Mouse (Mus musculus) megakaryocyte-erythroid progenitor cell, adult 5-6 weeks (primary cell): ENCODE results near the gene Rora. TPM values are rescaled to one million over a fixed set of nuclear protein-coding genes. Genes with fewer than 3 reads are reported as not detected.

Source experiments
- ATAC-seq: replicated peaks from 2 replicates; pipeline ENCODE4 v1.8.0; 2016; ENCODE audit warnings: mild to moderate bottlenecking, inconsistent platforms; ENCODE audit not compliant: severe bottlenecking, poor library complexity, low FRiP score, low TSS enrichment
- total RNA-seq, 2 experiments: library from RNA; stranded (forward) in 1 of 2; stranded (reverse) in 1 of 2; fragments of 200-1000, 215-1000 nt in 1 of 2; fragments of >200 nt in 1 of 2; fragmentation: Nextera tagmentation in 1 of 2; gene quantifications; 2 replicates each; pipeline ENCODE4 v1.2.3; 2014 to 2017

Gene Rora
- total RNA-seq, 2 experiments from 2014 or later = 0.02 to 4.7 TPM

DNA sequence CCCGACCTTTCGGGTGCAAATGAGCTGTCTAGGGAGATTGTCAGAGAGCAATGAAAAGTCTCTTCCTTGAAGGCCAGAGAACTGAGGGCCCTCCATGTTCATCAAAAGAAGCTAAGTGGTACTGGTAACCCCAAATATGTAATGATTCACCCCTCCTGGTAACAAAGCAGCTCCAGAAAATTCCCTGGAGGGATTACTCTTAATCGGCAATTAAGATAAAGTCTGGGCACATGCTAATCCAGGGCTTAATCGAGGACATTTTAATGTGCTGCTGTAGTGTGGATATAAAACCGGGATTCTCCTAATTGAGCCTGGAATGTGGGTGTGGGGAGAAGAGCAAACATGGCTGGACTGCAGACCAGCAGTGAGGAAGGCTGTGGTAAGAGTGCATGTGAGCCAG, 450.7 kb downstream of the Rora start:
- no peak for ATAC-seq

DNA sequence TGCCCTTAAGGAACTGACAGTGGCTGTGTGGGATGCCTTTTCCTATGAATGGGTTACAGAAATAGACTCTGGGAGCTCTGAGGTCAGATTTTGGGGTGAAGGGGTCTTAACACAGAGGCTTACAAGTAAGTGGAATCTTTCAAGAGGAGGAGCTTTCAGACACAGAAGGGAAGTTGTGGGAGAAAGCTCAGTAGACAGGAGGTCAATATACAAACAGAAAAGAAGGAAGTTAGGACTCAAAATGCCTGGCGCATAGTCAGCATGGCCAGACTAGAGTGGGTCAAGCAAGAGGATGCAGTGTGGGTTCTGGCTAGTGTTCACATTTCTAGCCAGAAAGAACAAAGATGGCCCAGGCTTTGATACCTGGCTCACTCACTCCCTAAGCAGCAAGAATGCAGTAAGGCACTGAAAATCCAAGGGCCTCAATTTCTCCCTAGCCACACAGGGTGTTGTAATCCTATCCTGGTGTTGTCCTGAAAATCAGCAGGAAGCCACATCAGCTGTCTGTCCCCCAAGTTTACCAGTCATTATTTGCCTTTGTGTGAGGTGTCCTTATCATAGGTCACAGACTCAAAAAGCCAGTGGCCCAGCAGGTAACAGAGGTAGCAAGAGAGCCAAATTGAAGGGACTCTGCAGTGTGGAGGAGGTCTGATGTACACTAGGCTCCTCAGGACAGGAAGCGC, 456.2 kb downstream of the Rora start:
- ATAC-seq = no peak

DNA sequence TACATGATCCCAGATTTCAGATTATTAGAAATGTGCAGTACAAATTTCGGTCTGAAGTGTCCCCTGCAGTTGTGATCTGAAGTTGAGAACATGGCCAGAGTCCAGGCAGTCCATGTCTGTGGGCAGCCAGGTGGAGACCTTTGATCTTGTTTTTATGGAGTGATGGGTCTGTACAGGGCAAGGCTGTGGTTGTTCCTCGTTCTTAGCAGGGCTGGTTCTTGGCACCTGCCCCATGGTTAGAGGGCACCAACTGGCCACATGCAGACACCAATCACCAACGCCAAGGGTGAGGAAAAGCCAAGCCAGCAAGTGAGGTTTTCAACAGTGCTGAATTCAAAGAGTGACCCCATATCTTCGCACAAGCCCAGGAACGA, 456.7 kb downstream of the Rora start:
- no peak for ATAC-seq

DNA sequence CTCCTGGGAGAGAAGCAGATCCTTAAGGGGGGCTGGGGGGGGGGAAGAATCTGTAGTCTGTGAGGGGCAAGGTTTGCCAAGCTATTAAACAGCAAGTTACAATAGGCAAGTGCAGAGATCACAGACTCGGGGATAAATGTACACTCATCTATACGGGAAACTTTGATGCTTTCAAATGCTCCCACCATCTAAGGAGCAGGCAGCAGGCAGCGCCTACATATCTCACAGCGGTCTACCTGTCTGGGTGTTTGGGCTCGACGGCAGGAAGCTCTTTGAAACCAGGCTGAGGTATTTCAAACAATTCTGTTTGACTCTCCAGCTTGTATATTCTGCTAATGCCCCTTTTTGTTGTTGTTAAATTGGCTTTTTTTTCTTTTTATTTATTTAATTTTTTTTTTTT, 457.1 kb downstream of the Rora start:
- no peak for ATAC-seq

DNA sequence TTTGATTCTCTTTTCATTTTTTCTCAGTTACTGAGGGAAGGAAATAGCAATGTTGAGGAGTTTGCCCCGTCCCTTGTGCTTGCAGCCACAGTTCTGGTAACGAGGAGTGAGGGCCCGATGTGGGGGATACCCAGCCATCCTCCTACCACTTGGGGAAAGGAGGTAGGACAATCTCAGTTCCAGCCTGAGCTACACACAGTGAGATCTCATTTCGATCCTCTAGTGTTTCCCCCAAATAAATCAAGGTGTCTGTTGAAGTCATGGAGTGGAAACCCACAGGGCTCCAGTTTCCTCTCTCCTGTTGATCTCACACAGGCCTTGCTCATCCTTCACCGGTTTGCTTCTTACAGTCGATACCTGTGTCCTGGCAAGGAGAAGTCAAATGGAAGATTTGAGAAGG, 458.0 kb downstream of the Rora start:
- ATAC-seq = no peak

DNA sequence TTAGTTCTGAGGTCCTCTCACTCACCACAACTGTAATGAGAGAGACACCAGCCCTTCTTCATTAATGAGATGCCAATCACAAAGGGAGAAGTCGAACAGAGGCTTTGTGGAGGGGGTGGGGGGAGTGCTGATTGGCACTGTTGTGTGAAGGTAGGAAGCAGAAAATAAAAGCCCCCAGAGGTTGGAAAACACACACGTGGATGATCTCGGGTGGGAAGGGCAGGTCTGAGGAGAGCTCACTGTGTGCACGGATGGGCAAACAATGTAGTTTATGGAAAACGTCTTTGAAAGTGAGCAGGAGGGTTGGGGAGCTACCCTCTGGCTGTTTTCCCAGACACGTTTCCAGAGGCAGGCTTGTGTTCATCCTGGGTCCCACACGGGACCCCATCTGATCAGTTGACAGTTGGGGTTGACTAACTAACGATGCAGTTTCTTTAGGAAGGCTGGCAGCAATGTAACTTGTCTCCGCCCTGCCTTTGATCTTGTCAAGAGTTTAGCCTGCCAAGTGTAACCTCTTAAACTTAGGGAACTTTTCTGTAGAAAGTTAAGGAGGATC, 460.9 kb downstream of the Rora start:
- ATAC-seq = no peak

DNA sequence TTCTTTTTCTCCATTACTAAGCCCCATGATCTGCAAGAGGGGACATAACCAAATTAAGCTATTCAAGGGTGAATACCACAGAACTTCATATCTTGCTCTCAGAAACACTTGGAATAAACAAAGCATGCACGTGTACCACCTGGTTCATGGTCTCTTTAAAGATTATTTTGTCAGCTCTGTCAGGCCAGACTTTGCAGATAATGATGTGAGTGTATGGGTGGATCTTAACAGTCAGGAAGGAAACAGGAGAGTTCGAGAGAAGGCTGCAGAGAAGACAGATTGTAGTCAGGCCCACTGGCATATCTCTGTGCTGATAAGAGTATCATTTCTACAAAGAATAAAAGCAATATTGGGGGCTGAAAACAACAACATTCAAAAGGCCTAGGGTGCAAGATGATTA, 463.2 kb downstream of the Rora start:
- peak; percentile 87 for ATAC-seq

DNA sequence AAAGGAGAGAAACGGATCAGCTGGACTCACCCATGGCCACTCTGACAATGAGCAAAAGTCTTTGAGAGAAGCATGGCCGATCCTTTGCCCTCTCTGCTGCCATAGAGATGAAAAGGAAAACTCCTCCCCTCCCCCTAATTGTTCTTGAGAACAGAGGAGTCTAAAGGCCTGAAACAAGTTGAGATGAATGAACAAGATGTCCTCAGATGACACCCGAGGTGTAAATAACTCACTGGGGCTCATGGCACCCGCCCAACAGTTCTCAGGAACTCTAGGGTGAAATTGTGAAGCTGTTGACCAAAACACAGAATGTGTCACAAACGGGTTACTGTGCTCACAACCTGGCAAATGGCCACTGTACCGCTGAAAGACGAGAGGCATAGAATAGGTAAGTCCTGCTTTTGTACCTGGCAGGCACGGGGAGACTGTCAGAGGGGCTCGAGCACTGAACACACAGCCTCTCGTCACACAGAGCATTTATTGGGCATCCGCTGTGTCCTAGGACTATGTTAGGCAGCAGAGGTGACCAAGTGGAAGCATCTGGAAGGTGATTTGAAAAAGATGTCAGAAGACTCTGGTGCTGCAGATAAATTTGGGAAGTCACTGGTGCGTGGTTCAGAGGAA, 467.6 kb downstream of the Rora start:
- no peak for ATAC-seq

DNA sequence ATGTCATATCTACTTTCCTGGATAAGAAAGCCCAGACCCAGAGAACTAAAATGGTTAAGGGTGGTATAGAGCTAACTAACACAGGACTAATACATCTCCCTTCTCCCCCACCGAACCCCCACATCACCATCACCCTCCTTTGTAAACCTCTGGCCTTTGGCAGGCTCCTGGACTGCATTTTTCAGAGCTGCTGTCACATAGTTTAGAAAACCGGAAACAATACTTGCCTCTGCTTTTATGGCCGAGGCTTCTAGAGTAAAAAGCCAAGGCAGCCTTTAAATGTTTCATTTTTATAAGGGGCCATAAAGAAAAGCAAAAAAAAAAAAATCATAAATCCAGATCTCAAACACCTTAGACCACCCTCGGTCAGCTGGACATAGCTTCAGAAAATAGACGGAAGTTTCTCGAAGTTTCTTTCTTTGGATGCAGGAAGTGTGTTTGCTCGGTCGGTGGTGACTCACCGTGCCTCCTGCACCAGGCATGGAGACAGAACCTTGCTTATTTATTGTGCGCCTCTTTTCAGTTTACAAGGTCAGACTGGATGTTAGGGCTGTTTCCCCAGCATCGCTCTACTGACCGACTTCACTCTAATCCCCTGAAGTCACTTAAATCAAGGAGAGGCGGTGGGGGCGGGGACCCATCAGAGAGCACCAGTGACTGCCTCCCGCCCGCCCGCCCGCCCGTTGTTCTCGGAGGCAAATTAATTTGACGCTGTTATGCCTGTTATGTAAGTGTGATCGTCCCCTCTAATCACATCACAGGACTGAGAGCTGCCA, 471.6 kb downstream of the Rora start:
- 0 out of 2 replicates have a peak, but pooled peaks have one; percentile 37 for ATAC-seq

DNA sequence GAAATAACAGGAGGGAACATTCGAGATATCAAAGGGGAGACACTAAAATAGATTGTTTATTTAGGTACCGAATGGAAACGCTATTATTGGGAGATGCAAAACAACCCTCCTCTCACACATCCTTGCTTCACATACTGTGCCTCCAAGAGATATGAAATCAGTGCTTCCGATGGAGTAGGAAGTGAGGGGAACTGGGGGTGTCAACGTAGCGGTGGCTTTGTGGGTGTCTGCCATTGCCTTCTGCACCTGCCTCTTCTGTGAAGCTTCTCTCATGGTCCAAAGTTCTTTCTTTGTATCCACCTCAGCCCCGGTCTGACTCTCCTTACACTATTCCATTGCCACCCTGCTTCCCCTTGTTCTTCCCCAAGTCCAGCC, 472.2 kb downstream of the Rora start:
- no peak for ATAC-seq

DNA sequence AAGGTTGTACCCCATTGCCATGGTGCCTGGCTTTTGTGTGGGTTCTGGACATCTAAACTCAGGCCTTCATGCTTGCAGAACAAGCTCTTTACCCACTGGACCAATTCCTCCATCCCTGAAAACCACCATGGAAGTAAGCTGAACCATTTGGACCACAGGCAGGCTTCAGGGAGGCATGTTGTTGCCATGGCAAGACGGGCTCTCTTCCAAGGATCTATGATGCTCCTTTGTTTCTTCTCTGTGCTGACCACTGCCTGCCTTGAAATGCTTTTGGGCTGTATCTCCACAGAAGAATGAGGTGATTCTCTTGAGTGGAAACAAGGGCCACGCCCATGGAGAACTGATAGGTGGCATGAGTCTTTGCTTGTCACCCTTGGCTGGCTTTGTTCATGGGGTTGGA, 473.0 kb downstream of the Rora start:
- no peak for ATAC-seq

DNA sequence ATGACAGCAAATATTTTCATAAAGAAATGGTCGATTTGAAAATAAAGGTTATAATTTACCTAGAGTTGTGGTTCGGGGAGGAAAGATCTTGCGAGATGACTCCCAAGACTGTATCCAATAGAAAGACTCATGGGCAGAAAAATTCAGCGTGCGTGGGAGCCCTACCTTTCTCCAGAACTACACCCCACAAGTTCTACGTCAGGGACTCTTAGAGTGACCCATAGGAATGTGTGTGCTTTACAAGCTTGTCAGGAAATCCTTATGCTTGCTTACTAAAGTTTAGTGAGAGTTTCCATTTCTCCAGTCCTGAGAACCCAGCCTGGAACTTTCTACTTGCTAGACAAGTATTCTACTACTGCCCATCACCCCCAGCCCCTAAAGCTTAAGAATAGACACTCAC, 474.7 kb downstream of the Rora start:
- no peak for ATAC-seq

DNA sequence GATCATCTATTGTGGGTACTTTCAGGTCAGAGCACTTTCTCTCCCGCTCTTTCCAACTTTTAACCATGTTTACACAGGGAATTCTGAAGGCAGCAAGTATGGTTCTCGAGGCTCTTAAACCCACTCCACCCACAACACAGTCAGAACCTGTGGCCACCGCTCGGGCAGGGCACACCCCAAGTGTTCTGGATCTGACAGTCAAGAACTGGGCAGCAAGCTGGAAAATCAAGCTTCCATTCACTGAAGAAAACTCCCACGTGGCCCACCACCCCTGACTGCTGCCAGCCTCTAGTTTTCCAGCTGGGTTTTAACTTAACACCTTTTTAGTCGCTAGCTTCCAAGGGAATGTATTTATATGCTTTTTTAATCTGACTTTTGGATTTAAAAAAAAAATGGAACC, 479.4 kb downstream of the Rora start:
- no peak for ATAC-seq

DNA sequence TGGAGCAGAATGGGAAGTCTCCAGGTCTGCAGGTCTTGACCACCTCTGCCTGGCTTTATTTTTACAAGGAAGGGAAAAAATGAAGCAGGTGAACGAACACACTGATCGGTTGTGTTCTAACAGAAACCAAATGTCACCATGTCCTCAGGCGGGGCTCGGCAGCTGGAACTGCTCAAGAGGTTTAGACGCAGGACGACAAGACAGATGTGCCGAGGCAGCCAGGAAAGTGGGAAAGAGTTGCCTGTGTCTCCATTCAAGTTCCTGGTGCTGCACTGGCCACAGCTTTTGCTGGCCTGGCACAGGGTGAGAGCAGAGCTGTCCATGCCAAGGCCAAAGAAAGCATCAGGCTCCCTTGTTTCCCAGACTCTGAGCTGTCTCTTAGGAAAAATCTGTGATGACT, 480.1 kb downstream of the Rora start:
- no peak for ATAC-seq

DNA sequence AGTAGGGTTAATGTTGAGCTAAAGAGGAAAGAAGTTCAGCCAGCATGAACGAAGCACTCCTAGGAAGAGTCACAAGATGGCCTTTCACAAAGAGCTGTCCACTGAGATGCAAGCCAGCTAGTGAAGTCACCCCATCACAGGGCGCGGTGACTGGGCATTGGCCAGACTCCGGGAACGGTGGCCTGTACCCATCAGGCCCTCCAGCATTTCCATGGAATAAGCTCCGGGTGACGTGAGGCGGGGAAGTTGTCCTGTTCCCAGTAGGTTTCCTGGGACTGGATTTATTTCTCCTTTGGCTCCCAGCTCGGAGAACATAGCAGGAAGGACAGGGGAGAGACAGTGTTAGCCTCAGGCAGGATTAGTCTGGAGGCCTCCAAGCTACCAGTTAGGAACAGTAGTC, 481.0 kb downstream of the Rora start:
- ATAC-seq = no peak

DNA sequence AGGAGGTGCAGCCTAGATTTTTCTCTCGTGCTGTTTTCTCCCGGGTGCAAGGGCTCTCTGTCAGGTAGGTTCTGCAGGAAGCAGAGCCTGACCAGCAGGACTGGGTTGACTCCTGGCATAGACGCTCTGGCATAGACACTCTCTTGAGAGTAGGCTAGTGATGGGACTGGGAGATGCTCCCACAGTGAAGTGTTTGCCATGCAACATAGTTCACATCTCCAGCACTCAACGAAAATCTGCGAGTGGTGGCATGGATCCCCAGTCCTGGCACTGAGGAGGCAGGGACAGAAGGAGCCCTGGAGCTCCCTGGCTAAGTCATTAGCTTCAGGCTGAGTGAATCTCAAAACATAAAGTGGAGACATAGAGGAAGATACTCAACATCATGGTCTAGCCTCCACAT, 483.2 kb downstream of the Rora start:
- ATAC-seq = no peak

DNA sequence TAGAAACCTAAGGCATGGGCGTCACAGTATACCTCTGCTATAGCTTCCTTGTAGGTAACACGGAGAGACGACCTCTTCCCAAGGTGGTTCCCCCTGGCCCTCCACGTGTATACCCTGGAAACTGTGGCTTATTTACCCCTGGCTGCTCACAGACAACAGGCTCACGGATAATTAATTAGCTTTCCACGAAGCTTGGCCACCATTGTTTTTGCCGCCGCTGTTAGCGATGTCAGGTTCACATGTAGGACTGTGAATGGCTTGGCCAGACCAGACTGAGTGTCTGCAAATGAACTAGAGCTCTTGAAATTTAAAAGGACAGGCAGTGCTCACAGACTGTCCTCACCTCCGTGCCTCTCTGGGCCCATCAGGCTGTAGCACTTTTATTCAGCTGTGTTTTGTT, 483.8 kb downstream of the Rora start:
- ATAC-seq = no peak

DNA sequence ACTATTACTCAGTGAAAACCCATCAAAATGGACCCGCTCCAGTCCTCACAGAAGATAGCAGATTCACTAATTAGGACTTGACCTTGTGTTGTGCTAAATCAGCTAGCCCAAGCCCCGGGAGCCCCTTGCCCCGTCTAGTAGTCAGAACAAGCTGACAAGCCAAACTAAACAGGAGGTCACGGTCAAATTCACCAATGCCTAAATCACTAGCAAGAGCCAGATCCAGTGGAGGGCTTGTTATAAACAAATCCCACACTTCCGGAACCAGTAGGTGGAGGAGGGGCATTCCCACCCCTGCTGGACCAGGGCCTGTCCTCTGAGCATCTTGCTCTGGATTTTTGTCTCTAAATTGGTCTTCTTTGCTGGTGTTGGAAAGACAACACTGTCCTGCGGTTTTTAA, 486.6 kb downstream of the Rora start:
- no peak for ATAC-seq

DNA sequence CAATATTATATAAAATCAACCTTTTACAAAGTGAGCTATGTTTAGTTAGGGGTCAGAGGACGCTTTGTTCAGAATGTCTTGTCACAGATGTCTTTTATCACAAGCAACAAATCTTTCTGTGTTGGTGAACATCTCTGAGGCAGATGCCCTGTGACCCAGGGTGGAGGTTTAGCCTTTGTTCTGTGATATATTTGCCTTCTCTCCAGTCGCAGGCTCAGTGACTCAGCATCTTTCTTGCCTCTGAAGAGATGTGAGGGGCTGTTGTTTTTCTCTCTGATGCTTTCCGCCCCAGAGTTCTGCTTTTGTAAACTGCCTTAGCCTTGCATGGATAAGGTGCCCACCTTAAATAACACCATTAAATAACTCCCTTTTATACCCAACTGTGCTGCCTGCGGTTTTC, 488.3 kb downstream of the Rora start:
- no peak for ATAC-seq

DNA sequence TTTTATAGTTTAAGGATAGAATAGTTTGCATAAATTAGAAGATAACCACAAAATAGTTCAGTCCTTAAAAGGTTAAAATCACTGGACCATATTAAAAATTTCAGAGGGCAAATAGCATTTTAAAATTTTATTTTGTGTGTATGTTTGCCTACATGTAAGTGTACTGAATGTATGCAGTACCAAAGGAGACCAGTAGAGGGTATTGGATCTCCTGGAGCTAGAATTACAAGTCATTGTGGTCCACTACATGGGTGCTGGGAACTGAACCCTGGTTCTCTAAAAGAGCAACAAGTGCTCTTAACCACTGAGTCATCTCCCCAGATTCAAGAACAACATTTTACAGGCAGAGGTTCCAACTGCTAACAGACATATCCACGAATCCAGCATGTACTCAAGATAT, 493.4 kb downstream of the Rora start:
- no peak for ATAC-seq

DNA sequence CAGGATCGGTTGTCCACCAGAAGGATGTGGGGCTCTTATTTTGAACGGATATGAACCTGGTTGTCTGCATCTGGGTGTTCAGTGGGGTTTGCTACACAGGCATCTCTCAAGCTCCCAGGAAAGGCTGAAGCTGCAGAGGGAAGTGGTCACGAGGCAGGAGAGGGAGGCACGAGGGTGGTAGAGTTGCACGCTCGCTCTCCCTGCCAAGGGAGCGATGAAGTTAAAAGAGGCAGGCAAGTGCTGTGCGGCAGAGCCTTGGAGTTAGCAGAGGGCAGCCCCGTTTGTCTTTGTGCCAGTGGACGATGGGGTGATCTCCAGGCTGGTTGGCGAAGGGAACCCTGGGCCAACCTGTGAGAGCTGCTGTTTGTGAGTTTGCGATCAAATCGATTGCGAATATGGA, 496.6 kb downstream of the Rora start:
- ATAC-seq = no peak
